Comparison of ENCODE assay signal across 20 mouse cellular contexts in the genomic region with DNA sequence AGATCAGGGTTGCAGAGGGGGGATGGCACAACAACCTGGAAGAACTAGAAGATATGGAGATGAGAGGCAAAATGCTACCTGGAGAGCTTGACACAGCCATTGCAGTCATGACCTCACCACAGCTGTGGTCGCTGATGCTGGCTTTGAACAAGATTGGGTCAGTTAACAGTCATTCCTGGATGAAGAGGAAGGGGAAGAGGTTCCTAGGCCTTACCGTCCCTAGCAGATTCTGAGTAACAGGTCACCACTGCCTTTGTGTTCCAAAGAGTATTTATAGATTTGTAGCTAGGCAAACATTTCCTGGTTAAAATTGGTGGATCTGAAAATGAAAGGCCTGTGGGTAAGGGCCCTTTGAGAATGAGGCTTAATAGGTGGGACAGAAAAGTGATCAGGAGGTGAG.
A peak's percentile ranks its signal among the peaks of the same experiment; 100 is the strongest.
DNase-seq lines count a peak whose midpoint lies in the region; ATAC-seq and TF ChIP-seq lines count a peak whose summit lies in the region.
"Had no signal": no experiment of that assay in that cellular context is flagged by ENCODE, and none has a peak within 500 bp of the region (broad histone marks: within the 10 kb centered on the region; RNA-seq: fewer than 3 reads in every experiment).

No protein-coding gene starts in this region.

- H3K4me1 ChIP-seq in CH12.LX (ENCODE audit: control insufficient read depth in 1 of 2, insufficient read depth in 2 of 2): peaks cover 0 to 14% of the 10 kb centered on the region in 2 experiments; a peak in 2 of 4 replicates
- no peaks in the 10 kb centered on the region for H3K4me1 ChIP-seq in midbrain, postnatal 0 days (ENCODE audit: insufficient read depth, low read length)

- no peak for ATAC-seq in midbrain, postnatal 0 days (ENCODE audit: low FRiP score)
- ATAC-seq: activated CD4-positive, CD25-positive, alpha-beta regulatory T cell, adult 4 months; CD4-positive, CD25-positive, alpha-beta regulatory T cell, adult 4 months; Patski had no signal

- H3K36me3 ChIP-seq in CH12.LX (replicated peaks in 1 of 2; ENCODE audit: control insufficient read depth in 1 of 2, insufficient read depth in 1 of 2, low read length in 1 of 2): no peaks in the 10 kb centered on the region
- no peaks in the 10 kb centered on the region for H3K36me3 ChIP-seq in midbrain, postnatal 0 days (ENCODE audit: insufficient read depth, low read length)
- H3K36me3 ChIP-seq: G1E had no signal

- TF ChIP-seq RAD21 in CH12.LX (IDR thresholded peaks at IDR 0.05; ENCODE audit: low read depth, low read length): no peak

- dilution Hi-C loops in CH12.LX (cut with MboI; ENCODE audit: extremely low pct_ligation_motif_present, extremely low pct_unique_long_range_greater_than_20kb, low sequenced_read_pairs): no loop called here

- no peak overlapping the region for H3K4me3 ChIP-seq in CH12.LX (replicated peaks in 1 of 3; ENCODE audit: low read depth in 2 of 3, low read length in 2 of 3, poor library complexity in 1 of 3)
- no peak overlapping the region for H3K4me3 ChIP-seq in midbrain, postnatal 0 days (ENCODE audit: low read depth, low read length)

- TF ChIP-seq CTCF in CH12.LX (conservative IDR thresholded peaks at IDR 0.05 in 1 of 2, IDR thresholded peaks at IDR 0.05 in 1 of 2; ENCODE audit: low read depth in 2 of 2, low read length in 2 of 2): no peak
- no peak for TF ChIP-seq CTCF in midbrain, postnatal 0 days (IDR thresholded peaks at IDR 0.05)

- DNase-seq in 416B (ENCODE audit: low read depth) (peak; percentile 10), CH12.LX (ENCODE audit: extremely low read depth) (peak; percentile 58)
- no peak for DNase-seq in urinary bladder, adult 18-20 months (ENCODE audit: low spot score in 2 of 2)
- no peak for DNase-seq in midbrain, postnatal 0 days (ENCODE audit: low spot score)
- DNase-seq: adrenal gland, adult 2 months; adrenal gland, adult 8-10 months; adrenal gland, postnatal 10 days; adrenal gland, postnatal 14 days; adrenal gland, postnatal 25 days; adrenal gland, postnatal 36 days; B cell, adult 2 months; cerebellum, adult 11 months; cerebellum, adult 11-12 months; cerebellum, adult 18-20 months; cerebellum, adult 2 months; cerebellum, adult 8-10 months had no signal

- in situ Hi-C loops in CH12.LX (cut with MboI; ENCODE audit: low pct_ligation_motif_present, low pct_unique_long_range_greater_than_20kb, low sequenced_read_pairs): no loop called here

- H3K9ac ChIP-seq in CH12.LX (ENCODE audit: insufficient read depth, low read depth): no peak overlapping the region
- H3K9ac ChIP-seq in midbrain, postnatal 0 days (replicated peaks; ENCODE audit: low read length, poor library complexity, severe bottlenecking): no peak overlapping the region

- H3K27me3 ChIP-seq in CH12.LX (replicated peaks): no peaks in the 10 kb centered on the region
- H3K27me3 ChIP-seq in midbrain, postnatal 0 days (ENCODE audit: insufficient read depth, low read length): no peaks in the 10 kb centered on the region

- no peaks in the 10 kb centered on the region for H3K9me3 ChIP-seq in CH12.LX (replicated peaks; ENCODE audit: low read length)
- H3K9me3 ChIP-seq in midbrain, postnatal 0 days (ENCODE audit: low read length): no peaks in the 10 kb centered on the region
- H3K9me3 ChIP-seq: G1E had no signal

- H3K27ac ChIP-seq in CH12.LX (ENCODE audit: insufficient read depth, low read depth): no peak overlapping the region
- no peak overlapping the region for H3K27ac ChIP-seq in midbrain, postnatal 0 days (ENCODE audit: low read depth, low read length)

- no peak overlapping the region for H3K4me2 ChIP-seq in CH12.LX (ENCODE audit: insufficient read depth, low read depth, poor library complexity, severe bottlenecking)
- no peak overlapping the region for H3K4me2 ChIP-seq in midbrain, postnatal 0 days (ENCODE audit: low read depth, low read length, poor library complexity, severe bottlenecking)

- H3K79me2 ChIP-seq in CH12.LX (replicated peaks; ENCODE audit: control insufficient read depth, extremely low read depth, insufficient read depth, poor library complexity, severe bottlenecking): no peaks in the 10 kb centered on the region

- WGBS in midbrain, postnatal 0 days: 90% methylated on average over 2 of the region's 2 CpGs

- peak; percentile 78 for TF ChIP-seq EP300 in CH12.LX (IDR thresholded peaks at IDR 0.05; ENCODE audit: low read length)

- TF ChIP-seq POLR2A in CH12.LX (IDR thresholded peaks at IDR 0.05; ENCODE audit: low read depth, low read length): no peak

TF ChIP-seq in CH12.LX, 34 proteins besides CTCF, POLR2A, EP300 and RAD21:
- no peak for TF ChIP-seq MAZ (IDR thresholded peaks at IDR 0.05; ENCODE audit: low read depth, low read length)
- no peak for TF ChIP-seq SMC3 (IDR thresholded peaks at IDR 0.05; ENCODE audit: low read depth, low read length)
- TF ChIP-seq KAT2A (IDR thresholded peaks at IDR 0.05; ENCODE audit: insufficient replicate concordance, low read length): no peak
- TF ChIP-seq ZKSCAN1 (IDR thresholded peaks at IDR 0.05; ENCODE audit: borderline replicate concordance, low read depth, low read length): no peak
- no peak for TF ChIP-seq PAX5 (IDR thresholded peaks at IDR 0.05; ENCODE audit: low read length)
- TF ChIP-seq JUND (conservative IDR thresholded peaks at IDR 0.05; ENCODE audit: low read depth, low read length): peak; percentile 70
- TF ChIP-seq ZC3H11A (IDR thresholded peaks at IDR 0.05; ENCODE audit: low read depth, low read length): no peak
- no peak for TF ChIP-seq ELF1 (IDR thresholded peaks at IDR 0.05; ENCODE audit: low read depth, low read length)
- no peak for TF ChIP-seq MYC (IDR thresholded peaks at IDR 0.05; ENCODE audit: low read depth, low read length)
- peak; percentile 75 for TF ChIP-seq MEF2A (IDR thresholded peaks at IDR 0.05; ENCODE audit: borderline replicate concordance, low read depth, low read length)
- peak; percentile 51 for TF ChIP-seq ETS1 (conservative IDR thresholded peaks at IDR 0.05; ENCODE audit: low read depth, low read length)
- TF ChIP-seq TCF12 (IDR thresholded peaks at IDR 0.05; ENCODE audit: low read depth, low read length): peak; percentile 42; the same call in 1 of the 2 replicates
- TF ChIP-seq HCFC1 (IDR thresholded peaks at IDR 0.05; ENCODE audit: low read depth, low read length): no peak
- peak; percentile 58; the same call in 1 of the 2 replicates for TF ChIP-seq JUN (IDR thresholded peaks at IDR 0.05; ENCODE audit: insufficient read depth, low read depth, low read length)
- no peak for TF ChIP-seq UBTF (IDR thresholded peaks at IDR 0.05; ENCODE audit: low read depth, low read length)
- no peak for TF ChIP-seq TBP (conservative IDR thresholded peaks at IDR 0.05; ENCODE audit: low read depth, low read length)
- TF ChIP-seq RCOR1 (conservative IDR thresholded peaks at IDR 0.05; ENCODE audit: low read depth, low read length): no peak
- TF ChIP-seq CHD2 (IDR thresholded peaks at IDR 0.05; ENCODE audit: low read length): 0 out of 2 replicates have a peak, but pooled peaks have one; percentile 21
- peak; percentile 83 for TF ChIP-seq IRF4 (IDR thresholded peaks at IDR 0.05; ENCODE audit: low read depth, low read length)
- TF ChIP-seq E2F4 (IDR thresholded peaks at IDR 0.05; ENCODE audit: insufficient replicate concordance, low read depth, low read length): no peak
- no peak for TF ChIP-seq POLR2AphosphoS2 (IDR thresholded peaks at IDR 0.05; ENCODE audit: low read depth, low read length)
- no peak for TF ChIP-seq SIN3A (IDR thresholded peaks at IDR 0.05; ENCODE audit: low read length)
- TF ChIP-seq MXI1 (IDR thresholded peaks at IDR 0.05; ENCODE audit: low read depth, low read length): no peak
- no peak for TF ChIP-seq MAFK (IDR thresholded peaks at IDR 0.05; ENCODE audit: insufficient replicate concordance, low read length)
- TF ChIP-seq USF1 (IDR thresholded peaks at IDR 0.05; ENCODE audit: low read depth, low read length): no peak
- no peak for TF ChIP-seq ZMIZ1 (IDR thresholded peaks at IDR 0.05; ENCODE audit: low read depth, low read length)
- peak; percentile 32; the same call in 1 of the 2 replicates for TF ChIP-seq BHLHE40 (IDR thresholded peaks at IDR 0.05; ENCODE audit: low read depth, low read length)
- no peak for TF ChIP-seq NRF1 (IDR thresholded peaks at IDR 0.05; ENCODE audit: low read depth, low read length)
- no peak for TF ChIP-seq ZNF384 (IDR thresholded peaks at IDR 0.05; ENCODE audit: low read depth, low read length)
TF ChIP-seq in CH12.LX: peak in this region for 8.

Comparison
In these comparisons a context has a peak if more than half of its experiments do, and no peak if none do; other contexts are left out.
1. DNase-seq: peak in 416B (single experiment) and CH12.LX (single experiment); none in urinary bladder, adult 18-20 months (0 of 2) and midbrain, postnatal 0 days (single experiment).